Mouse (Mus musculus) forebrain, embryonic 13.5 days (tissue): ENCODE measurements around the gene Ralgds. TPM values are rescaled to one million over a fixed set of nuclear protein-coding genes. Genes with fewer than 3 reads are reported as not detected.
"Not testable (repeated sequence)": the region's sequence is repeated elsewhere in the genome, so short reads cannot be mapped to it uniquely, and the experiment has no call there.

Experiments
- ATAC-seq: fragments of 200-750 bp; cut with Nextera tagmentation; 2 replicates; pipeline ENCODE4 v1.8.0; 2017
- H3K27ac ChIP-seq: fragments of 300-500 bp; sonication (generic); 2 replicates; pipeline ENCODE4 v1.5.1; 2015; ENCODE audit warnings: inconsistent platforms, mild to moderate bottlenecking, moderate library complexity
- H3K27me3 ChIP-seq: fragments of 300-500 bp; sonication (generic); 2 replicates; pipeline ENCODE4 v1.6.1; 2015; ENCODE audit warnings: mild to moderate bottlenecking, inconsistent platforms
- H3K36me3 ChIP-seq: fragments of 300-500 bp; sonication (generic); 2 replicates; pipeline ENCODE4 v1.6.1; 2015; ENCODE audit warnings: mild to moderate bottlenecking, inconsistent platforms; ENCODE audit not compliant: poor library complexity, severe bottlenecking
- H3K4me1 ChIP-seq: fragments of 300-500 bp; sonication (generic); 2 replicates; pipeline ENCODE4 v1.6.1; 2015; ENCODE audit warnings: inconsistent platforms
- H3K4me2 ChIP-seq: fragments of 300-500 bp; sonication (generic); 2 replicates; pipeline ENCODE4 v1.6.1; 2015; ENCODE audit warnings: inconsistent platforms, mild to moderate bottlenecking, moderate library complexity
- H3K4me3 ChIP-seq: fragments of 300-500 bp; sonication (generic); 2 replicates; pipeline ENCODE4 v1.5.1; 2015; ENCODE audit warnings: mild to moderate bottlenecking, inconsistent platforms
- H3K9ac ChIP-seq: fragments of 300-500 bp; sonication (generic); 2 replicates; pipeline ENCODE4 v1.6.1; 2015; ENCODE audit warnings: mild to moderate bottlenecking, inconsistent platforms
- H3K9me3 ChIP-seq: fragments of 300-500 bp; sonication (generic); replicated peaks from 2 replicates; pipeline ENCODE4 v1.6.1; 2016; ENCODE audit warnings: inconsistent platforms
- WGBS: fragments of 180-500 bp; shearing (Covaris S2); methylation state at CpG from one replicate; pipeline ENCODE4 v1.1.7; 2015; 5-methylcytosine and 5-hydroxymethylcytosine counted together
- polyA plus RNA-seq: library from polyadenylated mRNA; unstranded; fragments of >200 nt; fragmentation: Nextera tagmentation; extraction: Ambion mirVana; gene quantifications from 2 replicates; pipeline ENCODE4 v1.2.1, GENCODE M21; 2015

Gene Ralgds
- 50.9 and 53.6 TPM in 2 replicates for polyA plus RNA-seq

DNA sequence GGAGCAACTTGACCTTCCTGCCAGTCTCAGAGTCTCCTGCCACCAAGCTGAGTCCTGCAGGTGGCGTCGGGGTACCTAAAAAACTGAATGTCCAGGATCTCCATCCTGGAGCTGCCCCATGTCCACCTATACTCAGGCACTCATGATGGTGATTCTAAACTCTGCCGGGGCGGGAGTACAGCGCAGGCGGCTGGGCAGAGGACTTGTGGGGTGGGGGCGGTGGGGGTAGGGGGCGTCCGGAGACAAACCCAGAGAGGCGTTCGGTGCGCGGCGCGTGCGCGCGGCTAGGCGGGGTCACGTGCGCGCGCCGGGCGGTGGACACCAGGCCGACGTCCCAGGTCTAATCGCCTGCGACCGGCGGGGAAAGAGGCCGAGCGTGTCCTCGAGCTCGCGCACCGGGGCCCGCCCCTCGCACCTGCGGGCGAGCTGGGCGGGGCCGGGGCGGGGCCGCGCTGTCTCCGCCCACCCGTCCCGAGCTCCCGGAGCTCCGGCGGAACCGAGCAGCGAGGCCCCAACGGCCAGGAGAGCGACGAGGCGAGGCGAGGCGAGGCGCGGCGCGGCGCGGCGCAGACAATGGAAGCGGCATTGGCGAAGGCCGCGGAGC lies at the start of gene Ralgds:
Gene Ralgds (plus strand): TSS at position 328 of the 604 bp plus-strand sequence.
- Histone ChIP-seq H3K9me3 (no peaks in the 10 kb centered on the region), H3K27me3 (no peaks in the 10 kb centered on the region), H3K36me3 (peaks cover 5% of the 10 kb centered on the region; the same call in 1 of the 2 replicates), H3K4me3 (peak within 1 kb of the TSS; percentile 84), H3K9ac (peak within 1 kb of the TSS; percentile 96), H3K4me2 (peak within 1 kb of the TSS; percentile 85), H3K27ac (peak within 1 kb of the TSS; percentile 85), H3K4me1 (peaks cover 42% of the 10 kb centered on the region)
- 0% methylated on average over 31 of the region's 71 CpGs for WGBS
- ATAC-seq, result peak; percentile 69

- ATAC-seq, result no peak
- H3K4me2 ChIP-seq, result no peak overlapping the region
- H3K4me1 ChIP-seq, result peaks cover 16% of the 10 kb centered on the region
These were observed 49.0 kb upstream of the Ralgds start for GRCm38 (mm10) chr2:28463919-28464318.

GRCm38 (mm10) chr2:28464919-28465318 lies 48.0 kb upstream of the Ralgds start:
- Histone ChIP-seq H3K4me2 (no peak overlapping the region), H3K27ac (no peak overlapping the region), H3K27me3 (peaks cover 7% of the 10 kb centered on the region; the same call in 1 of the 2 replicates), H3K4me1 (peaks cover 20% of the 10 kb centered on the region), H3K4me3 (no peak overlapping the region), H3K9ac (no peak overlapping the region), H3K36me3 (peaks cover 11% of the 10 kb centered on the region), H3K9me3 (no peaks in the 10 kb centered on the region)
- no peak for ATAC-seq
- WGBS, result 84% methylated on average over 9 of the region's 9 CpGs

More at GRCm38 (mm10) chr2:28463919-28464318, 49.0 kb upstream of the Ralgds start:
- peaks cover under 1% of the 10 kb centered on the region for H3K36me3 ChIP-seq
- no peak overlapping the region for H3K4me3 ChIP-seq
- WGBS, result 47% methylated on average over 3 of the region's 3 CpGs
- H3K27ac ChIP-seq, result no peak overlapping the region
- peaks cover 7% of the 10 kb centered on the region; the same call in 1 of the 2 replicates for H3K27me3 ChIP-seq
- no peaks in the 10 kb centered on the region for H3K9me3 ChIP-seq
- H3K9ac ChIP-seq, result no peak overlapping the region

DNA sequence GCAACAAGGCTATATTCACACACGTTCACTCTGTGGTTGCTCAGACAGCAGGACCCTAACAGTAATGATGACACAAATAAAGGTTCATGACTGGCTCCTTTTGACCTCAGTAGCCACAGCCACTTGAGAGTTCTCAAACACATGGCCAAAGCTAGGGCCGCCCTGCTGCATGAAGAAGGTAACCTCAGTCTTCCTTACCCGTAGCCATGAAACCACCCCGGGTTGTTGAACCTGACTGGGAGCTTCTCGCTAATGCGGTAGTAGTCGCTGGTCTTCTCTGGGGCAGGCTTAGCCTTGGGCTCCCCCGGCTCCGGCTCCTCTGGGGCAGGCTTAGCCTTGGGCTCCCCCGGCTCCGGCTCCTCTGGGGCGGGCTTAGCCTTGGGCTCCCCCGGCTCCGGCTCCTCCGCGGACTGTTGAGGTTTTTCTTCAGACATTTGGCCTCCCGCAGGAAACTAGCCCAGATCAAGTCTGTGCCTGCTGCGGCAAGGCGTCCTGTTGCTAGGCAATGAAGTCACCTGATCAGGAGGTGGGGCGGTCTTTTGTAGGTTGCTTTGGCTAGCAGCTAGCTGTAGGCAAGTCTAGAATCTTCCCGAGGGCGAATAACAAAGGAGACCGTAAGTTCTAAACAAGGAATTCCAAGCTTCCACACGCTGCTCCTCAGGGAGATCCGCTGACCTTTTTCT lies 46.9 kb upstream of the Ralgds start, which contains the start of gene 1700007K13Rik:
Gene 1700007K13Rik (minus strand): TSS at position 497 of the 683 bp plus-strand sequence.
- Histone ChIP-seq H3K9me3 (no peaks in the 10 kb centered on the region), H3K36me3 (peaks cover 21% of the 10 kb centered on the region), H3K4me3 (peak within 1 kb of the TSS; percentile 15; the same call in 1 of the 2 replicates), H3K4me2 (peak within 1 kb of the TSS; percentile 55), H3K9ac (0 out of 2 replicates have a peak within 1 kb of the TSS, but pooled peaks have one; percentile 17), H3K27ac (0 out of 2 replicates have a peak within 1 kb of the TSS, but pooled peaks have one; percentile 7), H3K27me3 (peaks cover 7% of the 10 kb centered on the region; the same call in 1 of the 2 replicates), H3K4me1 (peaks cover 20% of the 10 kb centered on the region)
- WGBS, result 5% methylated on average over 25 of the region's 25 CpGs
- peak; percentile 68 for ATAC-seq

DNA sequence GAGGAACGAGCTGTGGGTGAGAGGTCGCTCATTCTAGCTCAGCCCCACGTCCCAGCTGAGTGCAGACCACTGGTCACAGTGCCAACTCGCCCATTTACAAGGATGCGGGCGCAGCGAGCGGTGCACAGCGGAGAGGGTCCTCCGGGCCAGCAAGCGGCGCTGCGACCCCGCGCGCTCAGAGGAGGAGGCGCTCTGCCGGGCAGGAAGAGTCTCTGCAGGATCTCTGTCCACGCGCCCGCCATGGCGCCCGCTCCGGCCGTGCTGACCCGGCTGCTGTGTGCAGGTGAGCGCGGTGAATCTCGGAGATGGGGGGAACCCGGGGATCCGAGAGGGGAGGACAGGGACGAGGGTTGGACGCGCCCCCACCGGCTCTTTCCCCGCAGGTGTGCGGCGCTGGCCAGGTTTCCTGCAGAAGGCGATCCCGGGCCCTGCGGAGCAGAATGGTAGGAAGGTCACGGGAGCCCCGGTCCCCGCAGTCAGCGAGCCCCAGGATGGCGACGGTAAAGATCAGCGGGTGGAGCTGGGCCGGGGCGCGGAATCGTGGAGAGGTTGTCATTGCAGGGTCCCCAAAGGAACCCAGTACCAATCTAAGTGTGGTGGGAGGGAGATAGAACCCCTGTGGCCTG lies 45.0 kb upstream of the Ralgds start, which contains the start of gene Mrps2:
Gene Mrps2 (plus strand): TSS at position 207 of the 626 bp plus-strand sequence.
- WGBS, result under 1% methylated on average over 49 of the region's 52 CpGs

DNA sequence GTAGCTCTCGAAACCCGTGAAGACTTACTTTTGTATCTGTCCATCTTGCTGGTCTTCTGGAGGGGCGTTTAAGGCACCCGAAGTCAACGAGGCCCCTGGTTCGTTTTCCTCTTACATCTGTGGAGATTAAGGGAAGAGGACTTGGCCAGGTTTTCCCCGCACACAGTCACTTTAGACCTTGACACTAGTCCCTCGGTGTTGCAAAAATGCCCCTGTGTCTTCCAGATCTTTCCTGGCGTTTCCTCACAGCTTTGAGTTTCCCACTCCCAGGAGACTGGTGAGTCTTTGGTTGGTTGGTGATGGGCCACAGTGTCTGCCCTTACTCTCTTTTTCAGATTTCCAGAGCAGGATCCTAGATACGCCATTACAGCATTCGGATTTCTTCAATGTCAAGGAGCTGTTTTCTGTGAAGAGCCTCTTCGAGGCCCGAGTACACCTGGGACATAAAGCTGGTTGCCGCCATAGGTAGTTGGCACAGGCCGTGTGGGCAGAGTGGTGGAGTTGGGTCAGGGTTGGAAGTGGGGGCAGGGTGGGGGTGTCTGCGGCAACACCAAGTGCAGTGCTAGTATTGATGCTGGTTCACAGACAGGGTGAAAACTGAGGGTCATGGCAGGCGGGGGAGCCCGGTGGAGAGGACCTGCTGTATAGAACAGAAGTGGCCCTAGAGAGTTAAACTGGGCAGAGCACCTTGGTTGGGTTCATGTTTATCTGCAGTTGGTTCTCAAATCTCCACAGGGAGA lies 44.3 kb upstream of the Ralgds start:
- Histone ChIP-seq H3K27me3 (peaks cover 7% of the 10 kb centered on the region; the same call in 1 of the 2 replicates), H3K36me3 (peaks cover 44% of the 10 kb centered on the region), H3K27ac (no peak overlapping the region), H3K4me2 (peak overlapping the region; percentile 83), H3K9me3 (peaks cover 11% of the 10 kb centered on the region), H3K4me1 (peaks cover 20% of the 10 kb centered on the region), H3K9ac (peak overlapping the region; percentile 98), H3K4me3 (peak overlapping the region; percentile 96)
- no peak for ATAC-seq
- WGBS, result 55% methylated on average over 18 of the region's 18 CpGs

More for the DNA sequence above, 45.0 kb upstream of the Ralgds start, which contains the start of gene Mrps2:
- H3K9me3 ChIP-seq, result peaks cover 8% of the 10 kb centered on the region
- peaks cover 20% of the 10 kb centered on the region for H3K4me1 ChIP-seq
- peaks cover 40% of the 10 kb centered on the region for H3K36me3 ChIP-seq
- peak within 1 kb of the TSS; percentile 98 for H3K9ac ChIP-seq
- H3K27me3 ChIP-seq, result peaks cover 7% of the 10 kb centered on the region; the same call in 1 of the 2 replicates
- H3K4me2 ChIP-seq, result peak within 1 kb of the TSS; percentile 83
- peak; percentile 93 for ATAC-seq
- H3K27ac ChIP-seq, result no peak within 1 kb of the TSS
- peak within 1 kb of the TSS; percentile 96 for H3K4me3 ChIP-seq

GRCm38 (mm10) chr2:28469461-28469860 lies 43.5 kb upstream of the Ralgds start:
- Histone ChIP-seq H3K27me3 (peaks cover 7% of the 10 kb centered on the region; the same call in 1 of the 2 replicates), H3K4me2 (no peak overlapping the region; the same call in 1 of the 2 replicates), H3K9ac (no peak overlapping the region), H3K36me3 (peaks cover 44% of the 10 kb centered on the region), H3K9me3 (peaks cover 11% of the 10 kb centered on the region), H3K4me1 (peaks cover 20% of the 10 kb centered on the region), H3K27ac (no peak overlapping the region), H3K4me3 (peak overlapping the region; percentile 96; the same call in 1 of the 2 replicates)
- ATAC-seq, result no peak
- 97% methylated on average over 14 of the region's 14 CpGs for WGBS

- Histone ChIP-seq H3K36me3 (peaks cover 44% of the 10 kb centered on the region), H3K9ac (no peak overlapping the region), H3K4me3 (no peak overlapping the region), H3K27ac (no peak overlapping the region), H3K9me3 (peaks cover 11% of the 10 kb centered on the region), H3K4me1 (peaks cover 20% of the 10 kb centered on the region), H3K27me3 (no peaks in the 10 kb centered on the region), H3K4me2 (no peak overlapping the region)
- 97% methylated on average over 2 of the region's 2 CpGs for WGBS
- ATAC-seq, result no peak
These were observed 42.3 kb upstream of the Ralgds start for GRCm38 (mm10) chr2:28470591-28470990.

DNA sequence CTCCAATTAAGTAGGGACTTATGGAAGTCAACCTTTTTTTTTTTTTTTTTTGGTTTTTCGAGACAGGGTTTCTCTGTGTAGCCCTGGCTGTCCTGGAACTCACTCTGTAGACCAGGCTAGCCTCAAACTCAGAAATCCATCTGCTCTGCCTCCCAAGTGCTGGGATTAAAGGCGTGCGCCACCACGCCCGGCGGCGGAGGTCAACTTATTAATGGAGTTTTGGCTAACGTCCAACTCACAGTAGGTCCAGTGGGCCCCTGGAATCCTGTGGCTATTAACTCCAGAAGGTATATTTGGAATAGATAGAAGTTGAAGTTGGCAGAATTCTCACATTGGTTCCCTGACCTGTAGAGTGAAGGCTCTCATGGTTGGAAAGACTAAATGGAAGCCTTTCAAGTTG lies 40.9 kb upstream of the Ralgds start:
- ATAC-seq, H3K4me2 ChIP-seq, H3K9ac ChIP-seq, H3K27ac ChIP-seq, H3K27me3 ChIP-seq, H3K4me3 ChIP-seq: not testable (repeated sequence)
- 92% methylated on average over 8 of the region's 8 CpGs for WGBS
- Histone ChIP-seq H3K36me3 (peaks cover 44% of the 10 kb centered on the region), H3K4me1 (peaks cover 11% of the 10 kb centered on the region), H3K9me3 (peaks cover 11% of the 10 kb centered on the region)

- WGBS, result 88% methylated on average over 5 of the region's 5 CpGs
- not testable (repeated sequence) for ATAC-seq, H3K36me3 ChIP-seq, H3K9ac ChIP-seq, H3K27me3 ChIP-seq, H3K9me3 ChIP-seq, H3K27ac ChIP-seq, H3K4me2 ChIP-seq, H3K4me3 ChIP-seq, H3K4me1 ChIP-seq
These were observed 34.9 kb upstream of the Ralgds start for GRCm38 (mm10) chr2:28477993-28478392.
